Mouse (Mus musculus): ENCODE data around the gene Calm3.

- TF ChIP-seq CTCF (IDR thresholded peaks at IDR 0.05; ENCODE audit: low read depth, low read length) = peak; percentile 96
- no peak for TF ChIP-seq POLR2A (IDR thresholded peaks at IDR 0.05; ENCODE audit: extremely low read depth, insufficient read depth, low read length)
Measured at GRCm38 (mm10) chr7:16874190-16874589, 49.7 kb downstream of the Calm3 start.
